Mouse (Mus musculus) midbrain, embryonic 13.5 days (tissue): Measurements from ENCODE around the gene Angptl7. TPM values are rescaled to one million over a fixed set of nuclear protein-coding genes. Genes with fewer than 3 reads are reported as not detected.

Experiments used
- ATAC-seq: fragments of 200-750 bp; cut with Nextera tagmentation; 2 replicates; pipeline ENCODE4 v1.8.0; 2017; ENCODE audit warnings: mild to moderate bottlenecking, moderate TSS enrichment, moderate library complexity
- H3K27ac ChIP-seq: fragments of 300-500 bp; sonication (generic); 2 replicates; pipeline ENCODE4 v1.5.1; 2015; ENCODE audit warnings: inconsistent platforms, mild to moderate bottlenecking, moderate library complexity
- H3K27me3 ChIP-seq: fragments of 300-500 bp; sonication (generic); 2 replicates; pipeline ENCODE4 v1.6.1; 2015; ENCODE audit warnings: mild to moderate bottlenecking, inconsistent platforms
- H3K36me3 ChIP-seq: fragments of 300-500 bp; sonication (generic); 2 replicates; pipeline ENCODE4 v1.6.1; 2015; ENCODE audit warnings: mild to moderate bottlenecking, inconsistent platforms
- H3K4me1 ChIP-seq: fragments of 300-500 bp; sonication (generic); replicated peaks from 2 replicates; pipeline ENCODE4 v1.6.1; 2015; ENCODE audit warnings: inconsistent platforms
- H3K4me2 ChIP-seq: fragments of 300-500 bp; sonication (generic); replicated peaks from 2 replicates; pipeline ENCODE4 v1.6.1; 2015; ENCODE audit warnings: moderate library complexity, mild to moderate bottlenecking, inconsistent platforms
- H3K4me3 ChIP-seq: fragments of 300-500 bp; sonication (generic); replicated peaks from 2 replicates; pipeline ENCODE4 v1.5.1; 2015; ENCODE audit warnings: mild to moderate bottlenecking, inconsistent platforms
- H3K9ac ChIP-seq: fragments of 300-500 bp; sonication (generic); replicated peaks from 2 replicates; pipeline ENCODE4 v1.6.1; 2015; ENCODE audit warnings: mild to moderate bottlenecking, inconsistent platforms
- H3K9me3 ChIP-seq: fragments of 300-500 bp; sonication (generic); 2 replicates; pipeline ENCODE4 v1.6.1; 2016; ENCODE audit warnings: mild to moderate bottlenecking, inconsistent platforms
- WGBS: fragments of 180-500 bp; shearing (Covaris S2); methylation state at CpG from one replicate; pipeline ENCODE4 v1.1.7; 2015; 5-methylcytosine and 5-hydroxymethylcytosine counted together
- polyA plus RNA-seq: library from polyadenylated mRNA; unstranded; fragments of >200 nt; fragmentation: Nextera tagmentation; extraction: Ambion mirVana; gene quantifications from 2 replicates; pipeline ENCODE4 v1.2.1, GENCODE M21; 2015

Gene Angptl7
- 0.23 and 0.32 TPM in 2 replicates for polyA plus RNA-seq

GRCm38 (mm10) chr4:148500410-148500867, at the start of gene Angptl7:
TSS of gene Angptl7 (minus strand) at chr4:148500460.
- H3K4me1 ChIP-seq: no peaks in the 10 kb centered on the region
- no peak for ATAC-seq
- no peaks in the 10 kb centered on the region for H3K27me3 ChIP-seq
- H3K36me3 ChIP-seq: peaks cover 95% of the 10 kb centered on the region
- WGBS: 67% methylated on average over 4 of the region's 4 CpGs
- no peaks in the 10 kb centered on the region for H3K9me3 ChIP-seq
- H3K4me2 ChIP-seq: no peak within 1 kb of the TSS
- H3K27ac ChIP-seq: no peak within 1 kb of the TSS
- no peak within 1 kb of the TSS for H3K4me3 ChIP-seq
- H3K9ac ChIP-seq: no peak within 1 kb of the TSS

GRCm38 (mm10) chr4:148549106-148549505, 48.8 kb upstream of the Angptl7 start:
- no peak for ATAC-seq

DNA sequence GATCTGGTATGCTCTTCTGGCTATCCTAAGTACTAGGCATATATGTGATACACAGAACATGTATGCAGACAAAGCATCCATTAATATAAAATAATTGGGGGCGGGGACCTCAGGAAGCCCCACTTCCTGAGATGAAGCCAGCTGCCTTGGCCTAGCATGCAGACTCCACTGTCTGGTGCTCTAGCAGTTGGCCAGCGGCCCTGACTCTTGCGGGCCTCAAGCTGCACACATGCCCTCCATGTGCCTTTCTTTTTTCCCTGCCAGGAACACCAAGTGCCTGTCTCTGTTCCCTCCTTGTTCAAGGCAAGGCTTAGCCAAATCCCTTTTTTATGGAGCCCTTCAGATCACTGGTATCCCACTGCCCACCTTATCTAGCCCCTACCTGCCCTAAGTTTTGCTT, 35.6 kb upstream of the Angptl7 start:
- ATAC-seq: no peak
- Histone ChIP-seq H3K9me3 (no peaks in the 10 kb centered on the region), H3K4me2 (no peak overlapping the region), H3K27me3 (no peaks in the 10 kb centered on the region), H3K27ac (no peak overlapping the region), H3K36me3 (peaks cover 98% of the 10 kb centered on the region), H3K4me1 (no peaks in the 10 kb centered on the region), H3K4me3 (no peak overlapping the region), H3K9ac (no peak overlapping the region)
- WGBS: 93% methylated on average over 3 of the region's 3 CpGs

More at GRCm38 (mm10) chr4:148549106-148549505, 48.8 kb upstream of the Angptl7 start:
- no peaks in the 10 kb centered on the region for H3K9me3 ChIP-seq
- no peaks in the 10 kb centered on the region for H3K4me1 ChIP-seq
- no peak overlapping the region for H3K4me3 ChIP-seq
- H3K4me2 ChIP-seq: no peak overlapping the region
- 91% methylated on average over 4 of the region's 4 CpGs for WGBS
- no peak overlapping the region for H3K27ac ChIP-seq
- no peak overlapping the region for H3K9ac ChIP-seq
- no peaks in the 10 kb centered on the region for H3K27me3 ChIP-seq
- H3K36me3 ChIP-seq: peaks cover 95% of the 10 kb centered on the region

DNA sequence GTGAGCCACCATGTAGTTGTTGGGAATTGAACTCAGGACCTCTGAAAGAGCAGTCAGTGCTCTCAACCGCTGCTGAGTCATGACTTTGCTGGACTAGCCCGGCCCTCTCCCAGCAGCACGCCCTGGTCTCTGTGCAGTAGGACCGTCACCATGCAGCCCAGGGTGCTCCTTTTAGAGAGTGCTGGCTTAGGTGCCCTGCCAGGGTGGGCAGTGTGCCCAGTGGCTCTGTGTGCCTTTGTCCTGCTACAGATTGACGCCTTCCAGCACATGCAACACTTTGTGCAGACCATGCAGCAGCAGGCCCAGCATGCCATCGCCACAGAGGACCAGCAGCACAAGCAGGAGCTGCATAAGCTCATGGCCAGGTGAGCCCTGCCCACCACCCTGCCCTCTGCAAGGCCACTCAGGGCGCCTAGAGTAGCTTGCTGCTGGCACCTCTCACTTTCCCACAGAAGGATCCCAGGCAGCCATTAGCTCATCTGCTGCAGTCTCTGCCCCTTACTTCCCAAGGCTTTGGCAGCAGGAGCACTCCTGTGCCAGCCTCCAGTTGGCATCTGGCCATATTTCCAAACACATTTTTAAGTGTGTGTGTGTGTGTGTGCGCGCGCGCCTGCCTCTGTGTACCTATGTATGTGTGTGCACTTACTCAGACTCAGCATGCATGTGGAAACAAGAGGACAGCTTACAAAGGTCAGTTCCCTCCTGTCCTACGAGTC, 33.5 kb upstream of the Angptl7 start:
- H3K27me3 ChIP-seq: no peaks in the 10 kb centered on the region
- no peak for ATAC-seq
- no peaks in the 10 kb centered on the region for H3K9me3 ChIP-seq
- no peak overlapping the region for H3K4me3 ChIP-seq
- 91% methylated on average over 12 of the region's 12 CpGs for WGBS
- H3K9ac ChIP-seq: no peak overlapping the region
- H3K27ac ChIP-seq: no peak overlapping the region
- H3K36me3 ChIP-seq: peaks cover 95% of the 10 kb centered on the region
- H3K4me2 ChIP-seq: no peak overlapping the region
- no peaks in the 10 kb centered on the region for H3K4me1 ChIP-seq

DNA sequence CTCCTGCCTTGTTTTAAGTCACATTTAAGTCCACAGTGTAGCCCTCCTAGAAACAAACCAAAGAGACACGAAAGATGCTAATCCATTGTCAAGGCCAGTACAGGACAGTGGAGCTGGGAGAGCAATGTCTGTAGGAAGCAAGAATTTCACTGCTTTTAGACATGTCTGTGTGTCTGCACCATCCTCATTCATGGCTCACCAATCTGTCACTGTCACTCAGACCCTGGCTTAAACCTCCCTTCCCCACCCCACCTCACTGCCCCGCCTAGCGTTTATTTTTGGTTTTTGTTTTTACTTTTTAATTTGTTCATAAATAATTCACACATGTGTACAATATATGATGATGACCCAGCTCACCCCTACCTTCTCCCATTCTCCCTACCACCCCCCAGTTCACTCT, 32.3 kb upstream of the Angptl7 start:
- Histone ChIP-seq H3K4me2 (no peak overlapping the region), H3K4me3 (no peak overlapping the region), H3K4me1 (no peaks in the 10 kb centered on the region), H3K9me3 (no peaks in the 10 kb centered on the region), H3K9ac (no peak overlapping the region), H3K27ac (no peak overlapping the region), H3K36me3 (peaks cover 92% of the 10 kb centered on the region), H3K27me3 (no peaks in the 10 kb centered on the region)
- ATAC-seq: no peak
- WGBS: 95% methylated on average over 3 of the region's 3 CpGs

- no peaks in the 10 kb centered on the region for H3K27me3 ChIP-seq
- H3K27ac ChIP-seq: no peak overlapping the region
- no peak overlapping the region for H3K4me3 ChIP-seq
- no peak overlapping the region for H3K9ac ChIP-seq
- WGBS: 88% methylated on average over 4 of the region's 4 CpGs
- no peak overlapping the region for H3K4me2 ChIP-seq
- H3K36me3 ChIP-seq: peaks cover 92% of the 10 kb centered on the region
- ATAC-seq: no peak
- H3K9me3 ChIP-seq: no peaks in the 10 kb centered on the region
- H3K4me1 ChIP-seq: no peaks in the 10 kb centered on the region
Observed at GRCm38 (mm10) chr4:148531341-148531740, 31.1 kb upstream of the Angptl7 start.

- Histone ChIP-seq H3K9ac (no peak overlapping the region), H3K4me3 (no peak overlapping the region), H3K27ac (no peak overlapping the region), H3K4me1 (no peaks in the 10 kb centered on the region), H3K36me3 (peaks cover 92% of the 10 kb centered on the region), H3K4me2 (no peak overlapping the region), H3K9me3 (no peaks in the 10 kb centered on the region), H3K27me3 (no peaks in the 10 kb centered on the region)
- WGBS: 93% methylated on average over 6 of the region's 6 CpGs
- no peak for ATAC-seq
Observed at GRCm38 (mm10) chr4:148530778-148531177, 30.5 kb upstream of the Angptl7 start.

- WGBS: 92% methylated on average over 5 of the region's 5 CpGs
- H3K9ac ChIP-seq: no peak overlapping the region
- ATAC-seq: no peak
- no peaks in the 10 kb centered on the region for H3K27me3 ChIP-seq
- no peaks in the 10 kb centered on the region for H3K9me3 ChIP-seq
- H3K27ac ChIP-seq: no peak overlapping the region
- H3K36me3 ChIP-seq: peaks cover 92% of the 10 kb centered on the region
- H3K4me3 ChIP-seq: no peak overlapping the region
- H3K4me2 ChIP-seq: no peak overlapping the region
- H3K4me1 ChIP-seq: no peaks in the 10 kb centered on the region
Observed at GRCm38 (mm10) chr4:148530351-148530750, 30.1 kb upstream of the Angptl7 start.

- no peak overlapping the region for H3K4me2 ChIP-seq
- no peaks in the 10 kb centered on the region for H3K9me3 ChIP-seq
- no peak overlapping the region for H3K27ac ChIP-seq
- no peak for ATAC-seq
- no peaks in the 10 kb centered on the region for H3K4me1 ChIP-seq
- WGBS: 94% methylated on average over 10 of the region's 10 CpGs
- H3K4me3 ChIP-seq: no peak overlapping the region
- no peak overlapping the region for H3K9ac ChIP-seq
- H3K27me3 ChIP-seq: no peaks in the 10 kb centered on the region
- H3K36me3 ChIP-seq: peaks cover 93% of the 10 kb centered on the region
Observed at GRCm38 (mm10) chr4:148527158-148527910, 27.1 kb upstream of the Angptl7 start.

DNA sequence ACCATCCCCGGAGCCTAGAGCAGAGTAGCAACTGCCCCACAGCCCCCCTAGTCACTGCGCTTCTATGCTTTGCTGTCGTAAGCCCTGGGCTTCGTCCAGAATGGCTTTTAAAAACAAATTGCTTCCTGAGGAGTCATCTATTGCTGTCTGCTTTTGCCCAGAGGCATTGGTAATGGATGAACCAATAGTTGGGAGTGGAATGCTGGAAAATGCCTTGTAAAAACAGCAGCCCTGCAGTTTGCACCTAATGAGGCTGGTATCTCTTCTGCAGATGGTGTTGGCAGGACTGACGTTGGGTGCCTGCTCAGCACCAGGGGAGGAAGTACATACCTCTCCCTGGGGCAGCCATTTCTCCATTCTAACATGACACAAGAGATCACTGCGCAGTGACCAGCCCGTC, 23.3 kb upstream of the Angptl7 start:
- Histone ChIP-seq H3K4me1 (peaks cover 8% of the 10 kb centered on the region), H3K27ac (no peak overlapping the region), H3K4me3 (no peak overlapping the region), H3K36me3 (peaks cover 85% of the 10 kb centered on the region), H3K27me3 (no peaks in the 10 kb centered on the region), H3K9ac (no peak overlapping the region), H3K4me2 (no peak overlapping the region), H3K9me3 (no peaks in the 10 kb centered on the region)
- ATAC-seq: no peak
- 91% methylated on average over 7 of the region's 7 CpGs for WGBS

DNA sequence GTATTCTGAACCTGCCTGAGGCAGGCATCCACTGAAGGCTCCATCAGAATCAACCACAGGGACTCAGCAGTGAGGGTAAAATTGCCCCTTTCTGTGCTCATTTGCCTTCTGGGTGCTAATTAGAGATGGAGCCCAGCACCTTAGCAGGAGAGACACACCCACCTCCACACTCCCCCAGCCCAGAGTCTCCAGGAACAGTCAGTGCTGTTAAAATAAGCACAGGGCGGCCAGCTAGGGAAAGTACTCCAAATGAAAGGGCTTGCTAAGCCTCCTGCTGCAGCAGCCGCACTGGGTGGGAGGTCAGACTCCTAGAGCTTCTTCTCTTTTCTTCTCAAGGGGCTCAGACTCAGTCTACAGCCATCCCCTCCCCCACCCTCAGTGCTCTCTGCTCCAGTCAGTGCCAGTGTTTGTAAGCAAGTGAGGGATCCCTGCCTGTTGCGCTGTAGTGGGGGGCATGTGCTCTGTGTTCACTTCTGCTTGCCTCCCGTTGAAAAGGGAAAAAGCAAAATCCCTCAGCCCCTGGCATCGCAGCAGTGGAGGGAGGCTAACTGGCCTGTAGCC, 18.1 kb upstream of the Angptl7 start:
- WGBS: 4% methylated on average over 5 of the region's 5 CpGs
- H3K27me3 ChIP-seq: no peaks in the 10 kb centered on the region
- H3K9ac ChIP-seq: peak overlapping the region; percentile 33; the same call in 1 of the 2 replicates
- peaks cover 19% of the 10 kb centered on the region for H3K4me1 ChIP-seq
- peak; percentile 83 for ATAC-seq
- H3K9me3 ChIP-seq: no peaks in the 10 kb centered on the region
- H3K4me2 ChIP-seq: no peak overlapping the region
- peak overlapping the region; percentile 82 for H3K27ac ChIP-seq
- H3K4me3 ChIP-seq: no peak overlapping the region
- peaks cover 72% of the 10 kb centered on the region for H3K36me3 ChIP-seq

DNA sequence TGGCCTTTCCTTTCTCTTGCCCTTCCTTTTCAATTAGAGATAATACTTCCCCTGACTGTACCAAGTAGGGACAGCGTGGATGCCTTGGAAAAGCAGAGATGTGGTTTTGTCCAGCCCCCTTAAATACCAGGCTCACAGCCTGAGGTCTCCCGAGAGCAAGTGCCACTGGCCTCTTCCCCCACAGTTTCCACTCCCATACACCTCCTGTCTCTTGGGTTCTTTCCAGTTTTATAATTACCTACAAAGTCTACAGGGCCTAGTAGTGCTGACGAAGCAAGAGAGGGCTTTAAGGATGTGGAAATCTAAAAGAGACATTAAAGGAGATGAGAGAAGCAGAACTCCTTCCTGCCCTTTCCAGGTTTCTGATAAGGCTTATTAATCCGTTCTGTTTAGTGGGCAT, 17.5 kb upstream of the Angptl7 start:
- 27% methylated on average over 4 of the region's 4 CpGs for WGBS
- peak overlapping the region; percentile 82 for H3K27ac ChIP-seq
- H3K36me3 ChIP-seq: peaks cover 73% of the 10 kb centered on the region
- H3K27me3 ChIP-seq: no peaks in the 10 kb centered on the region
- peaks cover 19% of the 10 kb centered on the region for H3K4me1 ChIP-seq
- H3K9me3 ChIP-seq: no peaks in the 10 kb centered on the region
- no peak overlapping the region for H3K4me3 ChIP-seq
- ATAC-seq: no peak
- peak overlapping the region; percentile 33; the same call in 1 of the 2 replicates for H3K9ac ChIP-seq
- H3K4me2 ChIP-seq: no peak overlapping the region
